Mouse (Mus musculus) spleen, postnatal 10 days (tissue): ENCODE data around the gene Pter.

Experiments used
- DNase-seq, 2 experiments: peaks; one replicate each; pipeline ENCODE4 v3.0.0; 2021 to 2022; ENCODE audit warnings: low spot score in 2 of 2

Gene Pter

DNA sequence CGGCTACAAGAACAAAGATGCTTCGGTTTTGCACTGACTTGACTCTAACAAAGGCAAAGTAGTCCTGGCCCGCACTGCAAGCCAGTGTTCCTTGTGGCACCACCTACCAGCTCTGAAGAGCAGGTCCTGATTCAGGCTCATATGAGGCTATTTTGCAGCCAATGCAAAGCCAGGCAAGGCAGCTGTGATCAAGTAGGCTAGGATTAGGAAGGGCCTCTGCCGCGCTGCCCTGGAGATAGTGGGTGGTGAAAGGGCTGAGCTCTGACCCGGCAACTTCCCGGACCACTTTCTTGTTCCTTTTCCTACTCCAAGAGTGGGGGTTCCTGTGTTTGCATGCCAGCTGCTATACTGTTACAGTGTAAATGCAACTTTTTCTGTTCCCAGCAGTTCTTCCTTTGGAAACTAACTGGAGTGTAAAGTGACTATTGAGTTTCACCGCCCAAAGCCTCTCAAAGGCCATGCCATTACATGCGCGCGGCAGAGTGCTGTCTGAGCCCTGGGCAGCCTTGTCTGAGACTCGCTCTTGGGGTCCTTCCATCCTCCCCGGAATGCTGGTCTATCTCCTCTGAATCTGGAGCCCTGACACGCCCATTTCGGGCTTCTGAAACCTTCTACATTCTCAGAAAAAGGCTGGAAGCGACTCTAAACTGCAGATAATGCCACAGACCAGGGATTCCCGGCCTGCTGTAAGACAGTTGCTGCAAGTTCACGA lies 85.6 kb downstream of the Pter start:
- DNase-seq: no peak

DNA sequence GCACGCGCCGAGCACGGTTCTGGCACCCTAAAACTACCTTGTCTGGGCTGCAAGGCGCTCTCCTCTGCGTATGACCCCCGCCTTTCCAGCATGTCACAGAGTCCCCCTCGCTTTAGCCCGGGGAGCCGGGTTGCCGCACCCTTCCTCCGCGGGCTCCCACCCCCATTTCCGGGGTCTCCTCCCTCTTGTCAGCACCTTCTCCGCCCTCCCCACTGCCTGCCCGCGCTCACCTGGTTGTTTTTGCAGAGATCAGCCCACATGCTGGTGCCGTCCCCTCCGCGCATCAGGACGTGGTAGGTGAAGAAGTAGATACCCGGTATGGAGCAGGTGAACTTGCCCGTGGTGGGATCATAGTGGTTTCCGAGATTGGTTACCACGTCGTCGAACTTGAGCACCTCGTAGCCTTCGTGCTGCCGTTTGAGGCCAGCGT lies 86.2 kb downstream of the Pter start:
- no peak for DNase-seq

DNA sequence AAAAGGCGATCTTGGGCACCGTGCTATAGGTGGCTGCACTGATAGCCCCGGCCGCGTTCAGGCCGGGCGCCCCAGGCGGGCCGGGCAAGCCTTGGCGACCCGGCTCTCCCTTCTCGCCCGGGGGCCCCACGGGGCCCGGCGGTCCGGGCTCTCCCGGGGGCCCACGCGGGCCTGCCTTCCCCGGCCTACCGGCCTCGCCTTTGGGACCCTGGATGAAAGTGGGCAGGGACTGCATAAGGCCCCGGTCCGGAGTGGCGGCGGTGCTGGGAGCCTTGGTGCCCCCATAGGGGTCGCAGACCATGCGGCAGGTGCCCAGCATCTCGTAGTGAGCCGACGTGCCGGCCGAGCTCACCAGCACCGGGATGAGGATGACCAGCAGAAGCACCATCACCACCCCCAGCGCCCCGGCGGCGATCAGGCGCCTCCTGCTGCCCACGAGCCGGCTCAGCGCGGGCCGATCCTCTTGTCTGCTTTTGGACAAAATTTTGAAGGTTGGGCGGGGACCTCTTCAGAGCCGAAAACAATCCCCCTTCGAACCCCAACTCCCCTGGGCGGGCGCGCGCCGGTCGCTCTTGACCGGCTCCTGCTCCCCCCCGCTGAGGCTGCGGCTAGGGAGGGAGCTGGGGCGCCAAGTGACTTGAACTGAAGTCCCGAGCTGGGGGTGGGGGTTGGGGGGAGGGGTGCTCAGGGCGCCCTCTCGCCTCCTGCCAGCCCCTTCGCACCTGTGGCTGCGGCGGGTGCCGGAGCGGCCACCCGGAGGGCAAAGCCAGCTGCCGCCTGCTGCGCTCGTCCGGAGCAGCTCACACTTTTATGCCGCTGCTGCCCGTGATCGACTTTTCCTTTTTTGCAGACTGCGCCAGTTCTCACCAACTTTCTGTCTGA lies 86.9 kb downstream of the Pter start:
- DNase-seq: peak; percentile 4 to 26

DNA sequence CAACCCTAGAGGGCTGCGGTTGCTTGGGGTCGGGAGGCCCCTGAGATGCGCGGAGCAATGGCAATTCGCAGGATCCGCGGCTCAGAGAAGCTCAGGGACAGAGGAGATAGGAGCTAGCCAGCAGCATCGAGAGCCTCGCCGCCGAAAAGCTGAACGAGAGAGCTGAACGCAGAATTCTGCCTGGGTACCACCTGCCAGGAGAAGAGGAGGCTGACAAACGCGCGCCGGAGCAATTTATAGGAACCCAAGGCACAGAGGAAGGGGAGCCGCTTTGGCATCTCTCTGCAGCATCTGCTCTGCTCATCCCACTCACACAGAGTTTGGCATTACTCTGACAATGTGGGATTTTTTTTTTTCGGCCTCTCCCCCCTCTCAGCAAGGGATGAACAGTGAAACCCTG lies 87.6 kb downstream of the Pter start, which contains the start of gene C1ql3:
Gene C1ql3, minus strand, starts transcription at position 335 of the 400 bp plus-strand sequence.
- DNase-seq: peak in 1 of 2 experiments; percentile 12

DNA sequence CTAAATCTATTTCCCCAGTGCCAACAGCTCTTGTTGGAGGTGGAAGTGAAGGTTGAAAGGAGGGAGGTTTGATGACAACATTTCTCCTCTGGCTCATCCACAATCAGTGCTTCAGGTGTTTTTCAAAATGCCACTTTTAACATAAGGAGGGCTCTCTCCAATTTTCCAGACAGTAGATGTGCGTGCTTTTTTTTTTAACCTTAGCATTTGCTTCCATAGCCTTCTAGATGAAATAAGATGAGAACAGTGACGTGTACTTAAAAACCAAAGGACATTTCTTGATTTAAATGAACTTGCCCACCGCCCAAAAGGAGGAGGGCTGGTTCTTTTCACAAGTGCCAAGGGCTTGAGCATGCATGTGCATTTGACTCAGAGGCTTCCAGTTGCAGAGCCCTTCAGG lies 88.1 kb downstream of the Pter start:
- DNase-seq: no peak

DNA sequence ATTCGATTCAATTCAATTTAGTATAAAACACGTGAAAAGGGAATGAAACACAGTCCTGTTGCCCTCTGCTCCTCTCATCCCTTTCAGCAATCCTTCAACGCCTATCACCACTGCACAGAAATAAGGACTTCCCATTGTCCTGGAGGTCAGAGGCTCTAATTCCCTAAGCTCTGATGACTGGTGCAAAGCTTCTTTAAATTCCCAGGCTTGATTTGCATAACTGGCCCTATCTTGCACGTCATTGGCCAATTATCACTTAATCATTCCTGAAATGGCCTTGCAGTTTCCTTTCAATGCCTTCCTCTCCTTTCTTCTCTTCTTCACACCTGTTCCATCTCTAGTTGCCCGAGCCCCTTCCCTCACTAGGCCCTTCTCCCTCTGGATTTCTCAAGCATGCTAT lies 94.5 kb downstream of the Pter start:
- DNase-seq: no peak

DNA sequence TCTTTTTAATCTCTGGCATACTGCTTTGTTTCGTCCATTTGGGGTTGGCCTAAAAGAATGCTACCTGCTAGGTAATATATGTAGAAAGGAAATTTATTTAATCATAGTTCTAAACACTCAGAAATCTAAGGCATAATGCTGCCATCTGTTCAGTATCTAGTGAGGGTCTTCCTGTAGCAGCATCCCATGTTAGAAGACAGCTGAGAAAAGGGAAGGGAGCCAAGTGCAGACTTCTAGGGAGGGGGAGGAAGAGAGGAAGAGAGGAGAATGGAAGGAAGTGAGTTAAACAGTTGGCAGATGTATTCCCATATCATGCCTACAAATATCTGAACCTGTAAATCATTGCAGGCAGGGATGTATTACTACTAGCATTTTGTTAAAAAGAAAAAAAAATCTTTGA lies 95.0 kb downstream of the Pter start:
- no peak for DNase-seq

DNA sequence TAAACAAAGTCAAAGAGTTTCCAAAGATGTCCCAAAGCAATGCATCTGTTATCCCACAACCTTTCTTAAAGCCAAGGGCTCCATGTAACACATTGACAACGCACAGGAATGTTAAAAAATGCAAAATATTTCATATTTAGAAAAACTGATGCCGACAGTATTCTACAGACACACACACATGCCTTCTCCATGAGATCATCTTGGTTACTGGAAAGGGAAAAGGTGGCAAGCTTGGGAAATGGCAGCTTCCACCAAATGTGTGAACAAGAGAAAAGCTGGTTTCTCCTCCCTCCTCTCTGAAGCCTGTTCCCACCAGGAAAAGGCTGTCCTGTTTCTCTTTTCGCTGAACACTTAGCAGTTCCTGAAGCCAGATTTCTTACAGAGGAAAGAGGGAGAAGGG lies 114.9 kb downstream of the Pter start:
- DNase-seq: no peak

DNA sequence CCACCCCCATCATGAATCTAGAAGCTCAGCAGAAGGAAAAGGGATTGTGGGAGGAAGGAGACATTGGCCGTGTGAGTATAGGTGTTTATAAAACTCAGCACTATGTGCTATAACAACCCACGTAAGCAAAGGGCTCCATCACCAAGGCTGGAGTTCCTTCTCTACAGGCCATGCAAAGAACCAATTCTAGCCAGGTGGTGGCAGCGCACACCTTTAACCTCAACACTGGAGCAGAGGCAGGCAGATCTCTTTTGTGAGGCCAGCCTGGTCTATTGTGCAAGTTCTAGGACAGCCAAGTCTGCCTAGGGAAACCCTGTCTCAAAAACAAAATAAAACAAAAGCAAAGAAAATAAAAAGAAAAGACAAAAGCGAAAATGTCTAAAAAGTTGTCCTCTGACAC lies 115.9 kb downstream of the Pter start:
- no peak for DNase-seq

DNA sequence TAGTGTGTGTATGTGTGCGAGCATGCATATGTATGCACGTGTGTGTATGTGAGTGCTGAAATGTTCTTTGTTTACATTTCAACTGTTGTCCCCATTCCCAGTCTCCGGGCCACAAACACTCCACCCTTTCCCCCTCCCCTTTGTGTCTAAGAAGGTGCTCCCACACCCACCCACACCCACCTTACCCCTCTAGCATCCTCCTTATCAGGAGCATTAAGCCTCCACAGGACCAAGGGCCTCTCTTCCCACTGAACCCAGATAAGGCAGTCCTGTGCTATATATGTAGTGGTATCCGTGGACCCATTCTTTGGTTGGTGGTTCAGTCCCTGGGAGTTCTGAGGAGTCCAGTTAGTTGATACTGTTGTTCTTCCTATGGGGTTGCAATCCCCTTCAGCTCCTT lies 120.7 kb downstream of the Pter start:
- DNase-seq: no peak

DNA sequence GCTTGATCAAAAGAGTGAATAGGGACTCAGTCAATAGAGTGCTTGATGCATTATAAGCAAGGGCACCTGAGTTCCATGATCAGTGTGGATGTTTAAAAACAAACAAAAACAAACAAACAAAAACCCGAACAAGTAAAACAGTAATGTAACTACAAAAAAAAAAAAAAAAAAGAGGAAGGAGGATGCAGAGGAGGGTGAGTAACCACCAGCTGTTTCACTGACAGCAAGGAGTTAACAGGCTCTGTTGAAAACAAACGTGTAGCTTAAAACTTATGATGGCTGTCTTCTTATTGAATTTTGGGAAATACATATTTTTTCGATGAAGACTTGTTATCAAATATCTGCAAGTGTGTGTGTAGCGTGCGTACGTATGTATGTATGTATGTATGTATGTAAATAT lies 124.8 kb downstream of the Pter start:
- no peak for DNase-seq
